Mouse (Mus musculus) erythroblast, adult 5-6 weeks (primary cell): ENCODE results near the gene Spred1. TPM values are rescaled to one million over a fixed set of nuclear protein-coding genes. Genes with fewer than 3 reads are reported as not detected.
"Not testable (repeated sequence)": the region's sequence is repeated elsewhere in the genome, so short reads cannot be mapped to it uniquely, and the experiment has no call there.

ENCODE experiments used
- ATAC-seq: replicated peaks from 2 replicates; pipeline ENCODE4 v1.8.0; 2016; ENCODE audit warnings: moderate number of reproducible peaks, mild to moderate bottlenecking, moderate TSS enrichment, inconsistent platforms; ENCODE audit not compliant: poor library complexity, low FRiP score, severe bottlenecking
- total RNA-seq, 2 experiments: library from RNA; stranded (forward) in 1 of 2; stranded (reverse) in 1 of 2; fragments of 150-400 nt in 1 of 2; fragments of 200-764, 138-1000 nt in 1 of 2; gene quantifications; 2 replicates each; pipeline versions ENCODE4 v1.2.3 to v1.2.4; 2015 to 2017; ENCODE audit warnings: low replicate concordance in 2 of 2

The Spred1 gene
- total RNA-seq, 2 experiments from 2014 or later, result 3.1 to 3.2 TPM

- no peak for ATAC-seq
These were observed 2.7 kb upstream of the Spred1 start for GRCm38 (mm10) chr2:117118516-117118915.

GRCm38 (mm10) chr2:117119291-117120245, 1.6 kb upstream of the Spred1 start:
- ATAC-seq, result no peak

- ATAC-seq, result peak; percentile 68
These were observed 645 bp upstream of the Spred1 start for GRCm38 (mm10) chr2:117120246-117121211.

GRCm38 (mm10) chr2:117121984-117122605, 921 bp downstream of the Spred1 start:
- no peak for ATAC-seq

- ATAC-seq, result peak; percentile 79
These were observed 1.6 kb downstream of the Spred1 start for GRCm38 (mm10) chr2:117122701-117123337.

GRCm38 (mm10) chr2:117123701-117124100, 2.5 kb downstream of the Spred1 start:
- no peak for ATAC-seq

- no peak for ATAC-seq
These were observed 3.7 kb downstream of the Spred1 start for GRCm38 (mm10) chr2:117124839-117125238.

GRCm38 (mm10) chr2:117129156-117129555, 8.0 kb downstream of the Spred1 start:
- ATAC-seq, result no peak

GRCm38 (mm10) chr2:117131041-117131440, 9.9 kb downstream of the Spred1 start:
- ATAC-seq, result not testable (repeated sequence)

- ATAC-seq, result no peak
These were observed 10.7 kb downstream of the Spred1 start for GRCm38 (mm10) chr2:117131910-117132309.

- ATAC-seq, result no peak
These were observed 12.4 kb downstream of the Spred1 start for GRCm38 (mm10) chr2:117133541-117133940.

GRCm38 (mm10) chr2:117137751-117138150, 16.6 kb downstream of the Spred1 start:
- ATAC-seq, result no peak

- no peak for ATAC-seq
These were observed 17.8 kb downstream of the Spred1 start for GRCm38 (mm10) chr2:117138932-117139331.

- no peak for ATAC-seq
These were observed 18.8 kb downstream of the Spred1 start for GRCm38 (mm10) chr2:117139977-117140376.

GRCm38 (mm10) chr2:117143106-117143505, 21.9 kb downstream of the Spred1 start:
- ATAC-seq, result no peak

- no peak for ATAC-seq
These were observed 24.9 kb downstream of the Spred1 start for GRCm38 (mm10) chr2:117146026-117146425.

GRCm38 (mm10) chr2:117146617-117147016, 25.4 kb downstream of the Spred1 start:
- ATAC-seq, result no peak

- ATAC-seq, result no peak
These were observed 31.0 kb downstream of the Spred1 start for GRCm38 (mm10) chr2:117152161-117152560.

GRCm38 (mm10) chr2:117168379-117168778, 47.2 kb downstream of the Spred1 start:
- ATAC-seq, result no peak
